Mouse (Mus musculus): ENCODE measurements around the gene Auts2. TPM values are rescaled to one million over a fixed set of nuclear protein-coding genes. Genes with fewer than 3 reads are reported as not detected.

Gene Auts2
- total and polyA plus RNA-seq, 3 experiments, result not detected

GRCm38 (mm10) chr5:132229023-132229422 lies 314.1 kb downstream of the Auts2 start:
- Histone ChIP-seq H3K4me1 (ENCODE audit: control insufficient read depth in 1 of 2, insufficient read depth in 2 of 2) (no peaks in the 10 kb centered on the region), H3K27ac (ENCODE audit: insufficient read depth, low read depth) (no peak overlapping the region), H3K9ac (ENCODE audit: insufficient read depth, low read depth) (no peak overlapping the region), H3K4me2 (ENCODE audit: insufficient read depth, low read depth, poor library complexity, severe bottlenecking) (no peak overlapping the region), H3K9me3 (replicated peaks; ENCODE audit: low read length) (peaks cover 67% of the 10 kb centered on the region), H3K27me3 (replicated peaks) (no peaks in the 10 kb centered on the region), H3K36me3 (replicated peaks in 1 of 2; ENCODE audit: control insufficient read depth in 1 of 2, insufficient read depth in 1 of 2, low read length in 1 of 2) (no peaks in the 10 kb centered on the region), H3K4me3 (replicated peaks in 1 of 3; ENCODE audit: low read depth in 2 of 3, low read length in 2 of 3, poor library complexity in 1 of 3) (no peak overlapping the region), H3K79me2 (replicated peaks; ENCODE audit: control insufficient read depth, extremely low read depth, insufficient read depth, poor library complexity, severe bottlenecking) (no peaks in the 10 kb centered on the region)
- DNase-seq (ENCODE audit: extremely low read depth), result no peak
- TF ChIP-seq ZNF384 (IDR thresholded peaks at IDR 0.05; ENCODE audit: low read depth, low read length), result no peak
- no peak for TF ChIP-seq MEF2A (IDR thresholded peaks at IDR 0.05; ENCODE audit: borderline replicate concordance, low read depth, low read length)
- TF ChIP-seq MXI1 (IDR thresholded peaks at IDR 0.05; ENCODE audit: low read depth, low read length), result no peak
- no peak for TF ChIP-seq CHD1 (IDR thresholded peaks at IDR 0.05; ENCODE audit: low read depth, low read length)
- TF ChIP-seq HCFC1 (IDR thresholded peaks at IDR 0.05; ENCODE audit: low read depth, low read length), result no peak
- TF ChIP-seq GABPA (IDR thresholded peaks at IDR 0.05; ENCODE audit: insufficient replicate concordance, low read depth, low read length), result no peak
- no peak for TF ChIP-seq PAX5 (IDR thresholded peaks at IDR 0.05; ENCODE audit: low read length)
- TF ChIP-seq POLR2A (IDR thresholded peaks at IDR 0.05; ENCODE audit: low read depth, low read length), result no peak
- no peak for TF ChIP-seq CTCF (conservative IDR thresholded peaks at IDR 0.05 in 1 of 2, IDR thresholded peaks at IDR 0.05 in 1 of 2; ENCODE audit: low read depth in 2 of 2, low read length in 2 of 2)
- no peak for TF ChIP-seq MAX (IDR thresholded peaks at IDR 0.05; ENCODE audit: low read length)
- TF ChIP-seq BHLHE40 (IDR thresholded peaks at IDR 0.05; ENCODE audit: low read depth, low read length), result no peak
- in situ Hi-C loops (cut with MboI; ENCODE audit: low pct_ligation_motif_present, low pct_unique_long_range_greater_than_20kb, low sequenced_read_pairs) (no loop called here), dilution Hi-C loops (cut with MboI; ENCODE audit: extremely low pct_ligation_motif_present, extremely low pct_unique_long_range_greater_than_20kb, low sequenced_read_pairs) (no loop called here)

- dilution Hi-C loops (cut with MboI; ENCODE audit: extremely low pct_ligation_motif_present, extremely low pct_unique_long_range_greater_than_20kb, low sequenced_read_pairs), result no loop called here
- no peak overlapping the region for H3K27ac ChIP-seq (ENCODE audit: insufficient read depth, low read depth)
These were observed 322.7 kb downstream of the Auts2 start for GRCm38 (mm10) chr5:132220376-132220930.

GRCm38 (mm10) chr5:132216143-132216542 lies 327.0 kb downstream of the Auts2 start:
- in situ Hi-C loops (cut with MboI; ENCODE audit: low pct_ligation_motif_present, low pct_unique_long_range_greater_than_20kb, low sequenced_read_pairs) (no loop called here), dilution Hi-C loops (cut with MboI; ENCODE audit: extremely low pct_ligation_motif_present, extremely low pct_unique_long_range_greater_than_20kb, low sequenced_read_pairs) (no loop called here)
- Histone ChIP-seq H3K9me3 (replicated peaks; ENCODE audit: low read length) (peaks cover 72% of the 10 kb centered on the region), H3K36me3 (replicated peaks in 1 of 2; ENCODE audit: control insufficient read depth in 1 of 2, insufficient read depth in 1 of 2, low read length in 1 of 2) (no peaks in the 10 kb centered on the region), H3K27me3 (replicated peaks) (no peaks in the 10 kb centered on the region), H3K27ac (ENCODE audit: insufficient read depth, low read depth) (no peak overlapping the region), H3K4me2 (ENCODE audit: insufficient read depth, low read depth, poor library complexity, severe bottlenecking) (no peak overlapping the region), H3K79me2 (replicated peaks; ENCODE audit: control insufficient read depth, extremely low read depth, insufficient read depth, poor library complexity, severe bottlenecking) (no peaks in the 10 kb centered on the region), H3K9ac (ENCODE audit: insufficient read depth, low read depth) (no peak overlapping the region), H3K4me1 (ENCODE audit: control insufficient read depth in 1 of 2, insufficient read depth in 2 of 2) (no peaks in the 10 kb centered on the region), H3K4me3 (replicated peaks in 1 of 3; ENCODE audit: low read depth in 2 of 3, low read length in 2 of 3, poor library complexity in 1 of 3) (no peak overlapping the region)
- no peak for DNase-seq (ENCODE audit: extremely low read depth)
- TF ChIP-seq ZC3H11A (IDR thresholded peaks at IDR 0.05; ENCODE audit: low read depth, low read length) (no peak), UBTF (IDR thresholded peaks at IDR 0.05; ENCODE audit: low read depth, low read length) (no peak), TBP (conservative IDR thresholded peaks at IDR 0.05; ENCODE audit: low read depth, low read length) (no peak), ZNF384 (IDR thresholded peaks at IDR 0.05; ENCODE audit: low read depth, low read length) (no peak)

More at GRCm38 (mm10) chr5:132220376-132220930, 322.7 kb downstream of the Auts2 start:
- DNase-seq (ENCODE audit: extremely low read depth), result no peak
- H3K9ac ChIP-seq (ENCODE audit: insufficient read depth, low read depth), result no peak overlapping the region
- in situ Hi-C loops (cut with MboI; ENCODE audit: low pct_ligation_motif_present, low pct_unique_long_range_greater_than_20kb, low sequenced_read_pairs), result no loop called here
- no peak overlapping the region for H3K4me2 ChIP-seq (ENCODE audit: insufficient read depth, low read depth, poor library complexity, severe bottlenecking)
- H3K4me1 ChIP-seq (ENCODE audit: control insufficient read depth in 1 of 2, insufficient read depth in 2 of 2), result no peaks in the 10 kb centered on the region
- no peak for TF ChIP-seq POLR2AphosphoS2 (IDR thresholded peaks at IDR 0.05; ENCODE audit: low read depth, low read length)
- TF ChIP-seq RCOR1 (conservative IDR thresholded peaks at IDR 0.05; ENCODE audit: low read depth, low read length), result no peak
- no peak for TF ChIP-seq IRF4 (IDR thresholded peaks at IDR 0.05; ENCODE audit: low read depth, low read length)
- TF ChIP-seq BHLHE40 (IDR thresholded peaks at IDR 0.05; ENCODE audit: low read depth, low read length), result no peak
- TF ChIP-seq MAX (IDR thresholded peaks at IDR 0.05; ENCODE audit: low read length), result no peak
- TF ChIP-seq JUN (IDR thresholded peaks at IDR 0.05; ENCODE audit: insufficient read depth, low read depth, low read length), result no peak
- TF ChIP-seq MEF2A (IDR thresholded peaks at IDR 0.05; ENCODE audit: borderline replicate concordance, low read depth, low read length), result no peak
- no peak for TF ChIP-seq CTCF (conservative IDR thresholded peaks at IDR 0.05 in 1 of 2, IDR thresholded peaks at IDR 0.05 in 1 of 2; ENCODE audit: low read depth in 2 of 2, low read length in 2 of 2)
- TF ChIP-seq SIN3A (IDR thresholded peaks at IDR 0.05; ENCODE audit: low read length), result no peak
- H3K27me3 ChIP-seq (replicated peaks), result no peaks in the 10 kb centered on the region
- H3K36me3 ChIP-seq (replicated peaks in 1 of 2; ENCODE audit: control insufficient read depth in 1 of 2, insufficient read depth in 1 of 2, low read length in 1 of 2), result no peaks in the 10 kb centered on the region
- no peak overlapping the region for H3K4me3 ChIP-seq (replicated peaks in 1 of 3; ENCODE audit: low read depth in 2 of 3, low read length in 2 of 3, poor library complexity in 1 of 3)
- H3K9me3 ChIP-seq (replicated peaks; ENCODE audit: low read length), result peaks cover 78% of the 10 kb centered on the region
- H3K79me2 ChIP-seq (replicated peaks; ENCODE audit: control insufficient read depth, extremely low read depth, insufficient read depth, poor library complexity, severe bottlenecking), result no peaks in the 10 kb centered on the region

All from CH12.LX (cell line).